Mouse (Mus musculus) frontal cortex, postnatal 14 days (tissue): ENCODE results near the gene Uspl1.

ENCODE experiments used
- DNase-seq, 2 experiments: peaks; one replicate each; pipeline ENCODE4 v3.0.0; 2022; ENCODE audit warnings: low spot score in 2 of 2

The Uspl1 gene

DNA sequence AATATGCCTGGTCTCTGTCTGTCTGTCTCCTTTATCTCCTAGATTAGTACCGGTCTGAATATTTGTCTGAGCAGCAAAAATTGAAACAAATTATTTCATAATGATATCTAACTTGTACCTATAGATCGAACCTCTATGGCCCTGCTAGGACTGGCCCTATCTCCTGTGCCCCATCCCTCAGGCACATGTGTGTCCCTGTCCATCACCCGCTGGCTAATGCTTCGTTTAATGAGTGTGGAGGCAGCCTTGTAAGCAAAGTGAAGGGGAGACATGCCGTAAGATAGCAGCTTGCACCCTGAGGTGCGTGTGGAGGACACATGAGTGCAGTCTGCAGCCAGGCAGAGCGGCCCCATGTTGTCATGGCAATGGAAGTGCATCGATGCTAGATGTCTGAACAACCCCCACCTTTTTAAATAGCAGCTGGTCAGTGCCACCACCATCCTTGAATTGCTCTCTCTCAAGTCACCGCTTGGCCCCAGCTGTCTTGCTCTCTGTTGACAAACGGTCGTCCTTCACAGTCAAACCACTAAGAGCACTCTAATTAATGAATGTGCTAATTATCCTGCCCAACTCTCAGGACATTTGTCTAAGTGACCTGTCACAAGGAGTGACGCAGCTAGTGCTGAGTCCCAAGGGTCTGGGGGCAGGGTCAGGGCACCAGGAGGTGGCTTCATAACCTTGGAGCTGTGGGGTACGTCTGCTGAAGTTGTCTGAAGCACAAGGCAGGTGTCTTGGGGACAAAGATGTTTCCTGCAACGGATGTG lies 73.5 kb downstream of the Uspl1 start:
- no peak for DNase-seq

DNA sequence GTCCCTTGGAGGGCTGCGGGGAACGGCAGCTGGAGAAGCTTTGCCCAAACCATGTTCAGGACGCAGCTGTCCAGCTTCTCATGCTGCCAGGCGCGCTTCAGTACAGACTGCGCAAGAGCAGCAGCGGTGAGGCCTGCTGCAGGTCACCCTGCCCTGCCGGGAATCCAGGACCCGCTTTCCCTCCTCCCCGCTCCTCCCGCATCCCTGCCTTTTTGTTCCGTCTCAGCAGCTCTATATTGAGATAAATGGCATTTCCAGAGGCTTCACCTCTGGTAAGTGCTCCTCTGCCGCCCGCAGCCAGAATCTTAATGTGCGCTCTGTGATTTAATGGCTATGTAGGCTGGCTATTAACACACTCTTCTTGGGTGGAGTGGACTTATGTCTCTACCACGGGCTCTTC lies 74.9 kb downstream of the Uspl1 start:
- DNase-seq = no peak

GRCm38 (mm10) chr5:149261449-149261848 lies 77.3 kb downstream of the Uspl1 start:
- no peak for DNase-seq

- DNase-seq = no peak
Observed at GRCm38 (mm10) chr5:149261866-149262265, 77.7 kb downstream of the Uspl1 start.

- no peak for DNase-seq
Observed at GRCm38 (mm10) chr5:149264405-149264804, 80.3 kb downstream of the Uspl1 start, which contains the start of gene Alox5ap. TSS of gene Alox5ap (plus strand) at chr5:149264767.

- DNase-seq = no peak
Observed at GRCm38 (mm10) chr5:149264878-149265279, 80.7 kb downstream of the Uspl1 start.
